Mouse (Mus musculus): ENCODE measurements around the gene Bptf. TPM values are rescaled to one million over a fixed set of nuclear protein-coding genes. Genes with fewer than 3 reads are reported as not detected.
"Not testable (repeated sequence)": the region's sequence is repeated elsewhere in the genome, so short reads cannot be mapped to it uniquely, and the experiment has no call there.

The Bptf gene
- total RNA-seq, 2 experiments from 2014 or later, result 64.4 to 67.2 TPM

GRCm38 (mm10) chr11:107059634-107060033 is 72.3 kb downstream of the Bptf start:
- DNase-seq (ENCODE audit: low spot score in 2 of 2), result not testable (repeated sequence)

GRCm38 (mm10) chr11:107057391-107057790 is 74.5 kb downstream of the Bptf start:
- no peak for DNase-seq (ENCODE audit: low spot score in 2 of 2)

GRCm38 (mm10) chr11:107054870-107055269 is 77.1 kb downstream of the Bptf start:
- no peak for DNase-seq (ENCODE audit: low spot score in 2 of 2)

- DNase-seq (ENCODE audit: low spot score in 2 of 2), result no peak
These were observed 84.9 kb downstream of the Bptf start for GRCm38 (mm10) chr11:107046766-107047620.

GRCm38 (mm10) chr11:107045546-107045945 is 86.4 kb downstream of the Bptf start:
- DNase-seq (ENCODE audit: low spot score in 2 of 2), result no peak

GRCm38 (mm10) chr11:107044321-107044720 is 87.6 kb downstream of the Bptf start:
- peak; percentile 77 to 79 for DNase-seq (ENCODE audit: low spot score in 2 of 2)

GRCm38 (mm10) chr11:107043361-107043760 is 88.6 kb downstream of the Bptf start:
- DNase-seq (ENCODE audit: low spot score in 2 of 2), result no peak

GRCm38 (mm10) chr11:107041396-107041795 is 90.5 kb downstream of the Bptf start:
- DNase-seq (ENCODE audit: low spot score in 2 of 2), result no peak

GRCm38 (mm10) chr11:107039417-107039816 is 92.5 kb downstream of the Bptf start:
- DNase-seq (ENCODE audit: low spot score in 2 of 2), result no peak

GRCm38 (mm10) chr11:107034085-107034810 is 97.7 kb downstream of the Bptf start:
- DNase-seq (ENCODE audit: low spot score in 2 of 2), result peak in 1 of 2 experiments; percentile 28

- no peak for DNase-seq (ENCODE audit: low spot score in 2 of 2)
These were observed 100.3 kb downstream of the Bptf start for GRCm38 (mm10) chr11:107031635-107032034.

GRCm38 (mm10) chr11:107029536-107029935 is 102.4 kb downstream of the Bptf start:
- DNase-seq (ENCODE audit: low spot score in 2 of 2), result no peak

GRCm38 (mm10) chr11:107028754-107029153 is 103.2 kb downstream of the Bptf start:
- DNase-seq (ENCODE audit: low spot score in 2 of 2), result no peak

GRCm38 (mm10) chr11:107028275-107028618 is 103.7 kb downstream of the Bptf start:
- no peak for DNase-seq (ENCODE audit: low spot score in 2 of 2)

- peak; percentile 76 to 90 for DNase-seq (ENCODE audit: low spot score in 2 of 2)
These were observed 104.3 kb downstream of the Bptf start for GRCm38 (mm10) chr11:107027431-107028274.

- DNase-seq (ENCODE audit: low spot score in 2 of 2), result no peak
These were observed 105.1 kb downstream of the Bptf start for GRCm38 (mm10) chr11:107026554-107027430.

- DNase-seq (ENCODE audit: low spot score in 2 of 2), result no peak
These were observed 106.3 kb downstream of the Bptf start, which contains the start of gene 1810010H24Rik for GRCm38 (mm10) chr11:107025411-107026321. Gene 1810010H24Rik, plus strand, starts transcription at chr11:107025681.

- no peak for DNase-seq (ENCODE audit: low spot score in 2 of 2)
These were observed 107.5 kb downstream of the Bptf start for GRCm38 (mm10) chr11:107024406-107024805.

GRCm38 (mm10) chr11:107022050-107022683 is 109.8 kb downstream of the Bptf start:
- DNase-seq (ENCODE audit: low spot score in 2 of 2), result no peak

Measured in left cerebral cortex, adult 18-20 months (tissue).